Mouse (Mus musculus) E14TG2a.4 (cell line): ENCODE measurements around the gene H2-Eb2.

Experiments
- CTCF ChIP-seq: conservative IDR thresholded peaks from 2 replicates; pipeline ENCODE4 v1.5.1; 2014; ENCODE audit warnings: low read length
- NANOG ChIP-seq: IDR thresholded peaks from 2 replicates; pipeline ENCODE4 v1.6.1; 2014; ENCODE audit warnings: borderline replicate concordance, low read length, mixed read lengths
- POU5F1 ChIP-seq: IDR thresholded peaks from 2 replicates; pipeline ENCODE4 v1.6.1; 2014; ENCODE audit warnings: low read length, borderline replicate concordance

GRCm38 (mm10) chr17:34313393-34313792 lies 12.1 kb upstream of the H2-Eb2 start:
- TF ChIP-seq CTCF (peak; percentile 85), POU5F1 (no peak), NANOG (no peak)
